Mouse (Mus musculus): ENCODE measurements around the gene Snx8. TPM values are rescaled to one million over a fixed set of nuclear protein-coding genes. Genes with fewer than 3 reads are reported as not detected.

Gene Snx8
- polyA plus RNA-seq, 1 experiment from 2014 or later = 6.9 TPM

- Histone ChIP-seq H3K27me3 (ENCODE audit: control insufficient read depth, insufficient read depth, low read length) (no peaks in the 10 kb centered on the region), H3K9me3 (replicated peaks; ENCODE audit: control insufficient read depth, low read length) (no peaks in the 10 kb centered on the region)
Observed at GRCm38 (mm10) chr5:140381156-140381555, 7.9 kb downstream of the Snx8 start.

GRCm38 (mm10) chr5:140379299-140379698, 9.8 kb downstream of the Snx8 start:
- no peak overlapping the region for H3K27ac ChIP-seq (replicated peaks; ENCODE audit: low read depth, low read length)
- no peak overlapping the region for H3K9ac ChIP-seq (replicated peaks; ENCODE audit: low read length)
- H3K4me1 ChIP-seq (ENCODE audit: control insufficient read depth, insufficient read depth, low read length) = peaks cover 3% of the 10 kb centered on the region
- no peaks in the 10 kb centered on the region for H3K36me3 ChIP-seq (replicated peaks; ENCODE audit: control insufficient read depth, insufficient read depth, low read depth, low read length)
- no peak for DNase-seq (ENCODE audit: low spot score)
- no peaks in the 10 kb centered on the region for H3K27me3 ChIP-seq (ENCODE audit: control insufficient read depth, insufficient read depth, low read length)
- H3K4me2 ChIP-seq (ENCODE audit: low read depth, low read length) = no peak overlapping the region
- no peak overlapping the region for H3K4me3 ChIP-seq (ENCODE audit: low read depth, low read length)
- H3K9me3 ChIP-seq (replicated peaks; ENCODE audit: control insufficient read depth, low read length) = no peaks in the 10 kb centered on the region
- ATAC-seq (replicated peaks; ENCODE audit: insufficient number of reproducible peaks, low FRiP score, low TSS enrichment, low read depth) = no peak; the same call in 1 of the 2 replicates
- 69% methylated on average over 6 of the region's 6 CpGs for WGBS

More at GRCm38 (mm10) chr5:140381156-140381555, 7.9 kb downstream of the Snx8 start:
- Histone ChIP-seq H3K4me1 (ENCODE audit: control insufficient read depth, insufficient read depth, low read length) (peaks cover 3% of the 10 kb centered on the region), H3K36me3 (replicated peaks; ENCODE audit: control insufficient read depth, insufficient read depth, low read depth, low read length) (no peaks in the 10 kb centered on the region), H3K4me3 (ENCODE audit: low read depth, low read length) (no peak overlapping the region), H3K9ac (replicated peaks; ENCODE audit: low read length) (no peak overlapping the region), H3K4me2 (ENCODE audit: low read depth, low read length) (no peak overlapping the region), H3K27ac (replicated peaks; ENCODE audit: low read depth, low read length) (no peak overlapping the region)
- WGBS = 87% methylated on average over 7 of the region's 7 CpGs
- DNase-seq (ENCODE audit: low spot score) = no peak
- no peak for ATAC-seq (replicated peaks; ENCODE audit: insufficient number of reproducible peaks, low FRiP score, low TSS enrichment, low read depth)

- H3K9ac ChIP-seq (replicated peaks; ENCODE audit: low read length) = no peak overlapping the region
- H3K4me3 ChIP-seq (ENCODE audit: low read depth, low read length) = no peak overlapping the region
- H3K27ac ChIP-seq (replicated peaks; ENCODE audit: low read depth, low read length) = no peak overlapping the region
- no peak overlapping the region for H3K4me2 ChIP-seq (ENCODE audit: low read depth, low read length)
- ATAC-seq (replicated peaks; ENCODE audit: insufficient number of reproducible peaks, low FRiP score, low TSS enrichment, low read depth) (no peak), DNase-seq (ENCODE audit: low spot score) (no peak)
- WGBS = 90% methylated on average over 6 of the region's 6 CpGs
- no peaks in the 10 kb centered on the region for H3K27me3 ChIP-seq (ENCODE audit: control insufficient read depth, insufficient read depth, low read length)
- H3K9me3 ChIP-seq (replicated peaks; ENCODE audit: control insufficient read depth, low read length) = no peaks in the 10 kb centered on the region
- H3K36me3 ChIP-seq (replicated peaks; ENCODE audit: control insufficient read depth, insufficient read depth, low read depth, low read length) = no peaks in the 10 kb centered on the region
- H3K4me1 ChIP-seq (ENCODE audit: control insufficient read depth, insufficient read depth, low read length) = no peaks in the 10 kb centered on the region
Observed at GRCm38 (mm10) chr5:140378121-140378853, 10.8 kb downstream of the Snx8 start.

- 88% methylated on average over 4 of the region's 4 CpGs for WGBS
- no peak for ATAC-seq (replicated peaks; ENCODE audit: insufficient number of reproducible peaks, low FRiP score, low TSS enrichment, low read depth)
Observed at GRCm38 (mm10) chr5:140375249-140375829, 13.7 kb downstream of the Snx8 start.

GRCm38 (mm10) chr5:140374226-140374625, 14.8 kb downstream of the Snx8 start:
- 71% methylated on average over 3 of the region's 3 CpGs for WGBS
- Histone ChIP-seq H3K4me3 (ENCODE audit: low read depth, low read length) (no peak overlapping the region), H3K4me2 (ENCODE audit: low read depth, low read length) (no peak overlapping the region), H3K36me3 (replicated peaks; ENCODE audit: control insufficient read depth, insufficient read depth, low read depth, low read length) (no peaks in the 10 kb centered on the region), H3K9ac (replicated peaks; ENCODE audit: low read length) (no peak overlapping the region), H3K9me3 (replicated peaks; ENCODE audit: control insufficient read depth, low read length) (no peaks in the 10 kb centered on the region), H3K27me3 (ENCODE audit: control insufficient read depth, insufficient read depth, low read length) (no peaks in the 10 kb centered on the region), H3K27ac (replicated peaks; ENCODE audit: low read depth, low read length) (no peak overlapping the region), H3K4me1 (ENCODE audit: control insufficient read depth, insufficient read depth, low read length) (no peaks in the 10 kb centered on the region)
- ATAC-seq (replicated peaks; ENCODE audit: insufficient number of reproducible peaks, low FRiP score, low TSS enrichment, low read depth) = no peak
- DNase-seq (ENCODE audit: low spot score) = no peak

More at GRCm38 (mm10) chr5:140375249-140375829, 13.7 kb downstream of the Snx8 start:
- no peak overlapping the region for H3K27ac ChIP-seq (replicated peaks; ENCODE audit: low read depth, low read length)
- no peaks in the 10 kb centered on the region for H3K4me1 ChIP-seq (ENCODE audit: control insufficient read depth, insufficient read depth, low read length)
- H3K4me3 ChIP-seq (ENCODE audit: low read depth, low read length) = no peak overlapping the region
- no peaks in the 10 kb centered on the region for H3K27me3 ChIP-seq (ENCODE audit: control insufficient read depth, insufficient read depth, low read length)
- H3K4me2 ChIP-seq (ENCODE audit: low read depth, low read length) = no peak overlapping the region
- DNase-seq (ENCODE audit: low spot score) = no peak
- no peaks in the 10 kb centered on the region for H3K9me3 ChIP-seq (replicated peaks; ENCODE audit: control insufficient read depth, low read length)
- no peaks in the 10 kb centered on the region for H3K36me3 ChIP-seq (replicated peaks; ENCODE audit: control insufficient read depth, insufficient read depth, low read depth, low read length)
- H3K9ac ChIP-seq (replicated peaks; ENCODE audit: low read length) = no peak overlapping the region

- WGBS = 77% methylated on average over 2 of the region's 2 CpGs
- ATAC-seq (replicated peaks; ENCODE audit: insufficient number of reproducible peaks, low FRiP score, low TSS enrichment, low read depth) (no peak), DNase-seq (ENCODE audit: low spot score) (no peak)
- no peaks in the 10 kb centered on the region for H3K4me1 ChIP-seq (ENCODE audit: control insufficient read depth, insufficient read depth, low read length)
- no peaks in the 10 kb centered on the region for H3K27me3 ChIP-seq (ENCODE audit: control insufficient read depth, insufficient read depth, low read length)
- no peak overlapping the region for H3K9ac ChIP-seq (replicated peaks; ENCODE audit: low read length)
- no peaks in the 10 kb centered on the region for H3K9me3 ChIP-seq (replicated peaks; ENCODE audit: control insufficient read depth, low read length)
- no peak overlapping the region for H3K4me2 ChIP-seq (ENCODE audit: low read depth, low read length)
- H3K4me3 ChIP-seq (ENCODE audit: low read depth, low read length) = no peak overlapping the region
- H3K27ac ChIP-seq (replicated peaks; ENCODE audit: low read depth, low read length) = no peak overlapping the region
- no peaks in the 10 kb centered on the region for H3K36me3 ChIP-seq (replicated peaks; ENCODE audit: control insufficient read depth, insufficient read depth, low read depth, low read length)
Observed at GRCm38 (mm10) chr5:140373711-140374110, 15.4 kb downstream of the Snx8 start.

- Histone ChIP-seq H3K9me3 (replicated peaks; ENCODE audit: control insufficient read depth, low read length) (no peaks in the 10 kb centered on the region), H3K36me3 (replicated peaks; ENCODE audit: control insufficient read depth, insufficient read depth, low read depth, low read length) (no peaks in the 10 kb centered on the region), H3K4me3 (ENCODE audit: low read depth, low read length) (no peak overlapping the region), H3K27me3 (ENCODE audit: control insufficient read depth, insufficient read depth, low read length) (no peaks in the 10 kb centered on the region), H3K4me2 (ENCODE audit: low read depth, low read length) (no peak overlapping the region), H3K9ac (replicated peaks; ENCODE audit: low read length) (no peak overlapping the region), H3K4me1 (ENCODE audit: control insufficient read depth, insufficient read depth, low read length) (no peaks in the 10 kb centered on the region), H3K27ac (replicated peaks; ENCODE audit: low read depth, low read length) (no peak overlapping the region)
- 85% methylated on average over 3 of the region's 3 CpGs for WGBS
- no peak for DNase-seq (ENCODE audit: low spot score)
- no peak for ATAC-seq (replicated peaks; ENCODE audit: insufficient number of reproducible peaks, low FRiP score, low TSS enrichment, low read depth)
Observed at GRCm38 (mm10) chr5:140371671-140372070, 17.4 kb downstream of the Snx8 start.

All from embryonic facial prominence, embryonic 11.5 days (tissue).